Mouse (Mus musculus) gastrocnemius, postnatal 25 days (tissue): ENCODE data around the gene Polr2e. TPM values are rescaled to one million over a fixed set of nuclear protein-coding genes. Genes with fewer than 3 reads are reported as not detected.

ENCODE experiments used
- DNase-seq: peaks from one replicate; pipeline ENCODE4 v3.0.0; 2022
- long read RNA-seq, 2 experiments: library from polyadenylated mRNA; stranded (forward); transcript quantifications; one replicate each; pipeline ENCODE4 v2.0.0; 2021
- total RNA-seq, 2 experiments: library from RNA; stranded (reverse); gene quantifications; 1 replicate in 1 of 2; 2 replicates in 1 of 2; pipeline ENCODE4 v1.2.3; 2021

Gene Polr2e
- 10 to 100 TPM; 43.2 to 45.5 TPM for total RNA-seq
- long read RNA-seq, experiment 1, transcript Polr2e-201 (7 exons, 1,148 nt) = major isoform, 83 of 84 reads
- long read RNA-seq, experiment 1, partial matches to known transcripts = 1 of 84 reads
- long read RNA-seq, experiment 1, other reads (novel, unspliced or antisense) = 0 of 84 reads
- long read RNA-seq, experiment 2, transcript Polr2e-201 (7 exons, 1,148 nt) = major isoform, 78 of 81 reads
- long read RNA-seq, experiment 2, partial matches to known transcripts = 1 of 81 reads
- long read RNA-seq, experiment 2, other reads (novel, unspliced or antisense) = 1 of 81 reads

DNA sequence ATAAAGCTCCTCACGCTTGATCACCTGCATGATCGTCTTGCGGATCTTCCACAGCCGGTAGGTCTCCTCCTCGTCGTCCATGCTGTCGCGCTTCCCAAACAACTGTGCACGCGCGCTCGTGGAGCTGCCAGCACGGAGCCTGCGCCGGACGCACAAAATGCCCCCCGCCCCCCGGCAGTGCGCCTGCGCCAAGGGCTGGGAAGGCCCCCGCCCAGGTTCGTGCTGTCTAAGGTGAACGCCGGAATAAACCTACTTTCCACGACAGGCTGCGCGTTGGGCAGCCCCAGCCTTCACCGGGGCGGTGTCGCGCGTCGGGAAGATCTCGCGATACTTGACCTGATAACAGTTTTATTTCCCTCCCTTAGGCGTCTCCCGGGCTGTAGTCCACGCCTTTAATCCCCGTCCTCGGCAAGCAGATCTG, at the start of gene Polr2e:
Gene Polr2e, minus strand, starts transcription at position 237 of the 421 bp plus-strand sequence.
- peak; percentile 97 for DNase-seq

DNA sequence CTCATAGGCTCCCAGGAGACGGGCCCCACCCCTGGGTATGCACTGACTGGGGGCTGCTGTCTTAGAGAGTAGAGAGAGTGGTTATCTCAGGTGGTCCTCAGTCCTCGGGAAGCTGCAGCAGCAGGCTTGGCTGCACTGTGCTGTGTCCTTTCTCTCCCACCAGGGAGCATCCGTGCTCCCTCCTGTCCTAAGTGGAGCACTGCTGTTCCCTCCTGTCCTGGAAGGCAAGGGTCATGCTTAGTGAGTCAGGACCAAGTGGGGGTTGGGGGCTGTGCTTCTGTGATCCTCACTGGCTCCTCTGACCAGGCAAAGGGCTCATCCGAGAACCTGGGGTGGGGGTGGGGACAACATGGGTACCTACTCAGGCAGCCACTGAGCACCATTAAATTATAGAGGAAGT, 49.6 kb upstream of the Polr2e start:
- no peak for DNase-seq

DNA sequence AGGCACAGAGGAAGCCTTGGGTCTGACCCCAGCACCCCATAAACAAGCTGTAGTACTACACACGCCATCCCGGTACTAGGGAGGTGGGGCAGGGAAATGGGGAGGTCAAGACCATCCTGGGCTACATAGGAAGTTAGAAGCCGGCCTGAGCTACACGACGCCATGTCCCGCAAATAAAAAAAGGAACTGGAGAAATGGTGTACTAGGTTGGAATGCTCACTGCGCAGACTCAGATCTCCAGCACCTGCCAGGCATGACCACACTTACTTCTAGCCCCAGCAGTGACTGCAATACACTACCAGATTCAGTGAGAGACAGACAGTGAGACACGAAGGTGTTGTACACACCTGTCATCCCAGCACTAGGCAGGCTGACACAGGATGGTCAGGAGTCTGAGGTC, 47.9 kb upstream of the Polr2e start:
- DNase-seq = no peak

DNA sequence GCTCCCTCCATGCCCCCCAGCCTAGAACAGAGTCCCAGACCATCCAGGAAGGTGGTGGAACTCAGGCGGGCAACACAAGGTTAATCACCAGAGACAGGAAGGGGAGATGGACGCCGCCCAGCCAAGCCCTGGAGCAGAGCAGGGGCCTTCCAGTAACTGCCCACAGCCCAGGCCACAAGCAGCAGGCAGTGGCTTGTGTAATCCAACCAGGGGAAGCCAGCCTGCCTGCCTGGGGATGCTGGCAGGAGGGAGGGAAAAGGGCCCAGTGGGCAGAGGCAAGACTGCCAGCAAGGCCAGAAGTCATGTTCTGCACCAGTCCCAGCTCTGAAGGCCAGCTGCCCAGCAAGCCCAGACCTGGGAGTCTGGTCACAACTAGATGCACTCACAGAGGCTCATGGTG, 47.3 kb upstream of the Polr2e start:
- peak; percentile 54 for DNase-seq

DNA sequence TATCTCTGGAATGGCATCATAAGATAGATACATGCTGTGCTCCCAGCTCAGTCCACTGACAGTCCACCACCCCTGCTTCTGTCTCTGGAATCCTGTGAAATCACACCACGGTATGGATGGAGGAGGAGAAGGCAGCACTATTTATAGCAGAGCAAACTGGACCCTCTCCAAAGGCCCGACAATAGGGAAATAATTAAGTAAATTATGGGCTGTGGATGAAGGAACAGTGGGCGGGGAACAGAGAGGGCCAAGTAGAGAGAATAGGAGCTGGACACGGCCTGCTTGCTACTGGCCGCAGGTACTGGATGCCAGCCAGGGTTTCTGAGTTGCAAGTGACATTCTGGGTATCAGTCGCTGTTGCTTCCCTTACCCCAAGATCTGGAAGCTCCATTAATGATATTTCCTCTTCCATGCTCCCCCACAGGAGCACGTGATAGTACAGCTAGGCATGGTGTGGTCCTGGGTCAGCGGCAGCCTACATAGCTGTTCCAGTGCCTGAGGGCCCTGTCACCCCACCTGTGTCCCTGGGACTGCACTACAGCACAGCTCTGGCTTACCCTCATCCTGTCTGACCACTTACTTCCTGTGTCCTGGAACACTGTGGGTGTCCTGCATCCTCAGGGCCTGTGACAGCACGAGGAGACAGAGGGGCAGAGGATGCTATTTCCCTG, 45.4 kb upstream of the Polr2e start:
- no peak for DNase-seq

DNA sequence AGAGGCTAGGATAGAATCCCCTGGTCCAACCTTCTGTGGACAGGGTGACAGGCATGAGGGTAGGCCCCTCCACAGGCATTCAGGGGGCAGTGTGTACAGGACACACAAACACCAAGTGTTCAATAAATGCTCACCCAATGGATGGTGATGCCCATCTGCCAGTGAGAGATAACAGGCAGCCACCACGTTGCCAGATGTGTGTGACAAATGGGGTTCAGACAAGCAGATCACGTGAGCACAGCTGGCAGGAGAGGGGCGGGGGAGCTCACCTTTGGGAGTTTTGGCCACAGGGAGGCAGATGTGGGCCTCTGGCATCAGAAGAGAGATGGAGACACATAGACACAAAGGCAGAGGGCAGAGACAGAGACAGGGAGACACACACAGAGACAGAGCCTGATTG, 41.5 kb upstream of the Polr2e start:
- no peak for DNase-seq

DNA sequence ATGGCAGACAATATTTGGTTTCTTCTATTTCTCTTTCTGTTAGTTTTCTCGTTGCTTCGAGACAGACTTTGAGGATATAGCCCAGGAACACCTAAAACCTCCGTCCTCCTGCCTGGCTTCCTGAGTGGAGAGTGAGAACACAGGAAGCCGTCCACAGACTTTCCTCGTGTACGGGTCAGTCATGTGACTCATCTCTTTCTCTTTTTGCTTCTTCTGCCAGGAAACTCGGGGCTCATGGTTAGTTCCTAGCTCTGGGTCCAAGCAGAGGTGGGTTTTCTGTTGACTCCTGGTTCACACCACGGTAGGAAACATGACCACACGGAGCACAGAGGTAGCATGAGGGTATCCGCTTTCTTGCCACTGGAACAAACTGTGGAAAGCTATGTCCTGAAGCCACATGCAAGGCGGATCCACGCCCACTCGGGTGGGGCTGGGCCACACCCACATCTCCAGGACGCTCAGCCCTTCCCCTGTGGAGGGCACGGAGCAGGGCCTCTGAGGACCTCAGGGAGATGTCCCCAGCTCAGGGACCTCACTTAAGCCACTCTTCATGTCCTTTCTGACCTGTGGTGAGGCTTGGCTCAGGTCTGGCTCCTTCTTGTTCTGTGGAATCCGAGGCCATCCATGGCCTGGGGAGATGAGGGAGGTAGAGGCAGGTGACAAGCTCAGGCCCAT, 40.9 kb upstream of the Polr2e start:
- no peak for DNase-seq

DNA sequence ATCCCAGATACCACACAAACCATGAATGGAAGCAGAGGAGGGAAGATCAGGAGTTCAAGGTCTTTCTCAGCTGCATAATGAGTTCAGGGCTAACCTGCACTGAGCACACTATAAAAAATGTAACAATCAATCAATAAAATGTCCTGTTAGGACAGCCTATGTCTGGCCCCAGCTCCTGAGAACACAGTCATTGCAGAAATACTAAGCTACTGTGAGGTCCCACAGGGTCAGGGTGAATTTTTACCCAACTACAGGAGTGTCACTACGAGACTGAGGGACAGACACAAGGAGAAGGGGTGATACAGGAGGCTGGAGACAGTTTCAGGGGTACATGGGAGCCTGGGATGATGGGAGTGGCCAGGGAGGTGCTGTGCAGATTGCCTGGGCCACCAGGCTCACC, 38.8 kb upstream of the Polr2e start:
- DNase-seq = no peak

DNA sequence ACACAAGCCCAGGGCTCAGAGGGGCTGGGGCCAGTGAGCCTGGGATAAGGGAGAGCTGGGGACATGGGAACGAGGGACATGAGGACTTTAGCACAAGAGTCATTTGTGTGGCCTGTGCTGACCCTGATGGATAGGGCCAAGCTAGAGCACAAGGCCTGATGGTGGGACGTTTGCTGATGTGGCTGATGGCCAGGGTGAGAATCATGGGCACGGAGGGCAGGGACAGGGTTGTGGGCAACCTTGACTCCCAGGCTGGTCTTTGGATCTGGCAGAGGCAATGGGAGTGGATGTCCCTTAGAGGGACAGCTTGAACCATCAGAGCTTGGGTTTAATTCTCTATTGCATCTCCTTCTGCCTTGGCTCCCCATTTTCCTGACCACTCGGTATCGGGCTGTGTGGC, 37.7 kb upstream of the Polr2e start:
- DNase-seq = no peak

DNA sequence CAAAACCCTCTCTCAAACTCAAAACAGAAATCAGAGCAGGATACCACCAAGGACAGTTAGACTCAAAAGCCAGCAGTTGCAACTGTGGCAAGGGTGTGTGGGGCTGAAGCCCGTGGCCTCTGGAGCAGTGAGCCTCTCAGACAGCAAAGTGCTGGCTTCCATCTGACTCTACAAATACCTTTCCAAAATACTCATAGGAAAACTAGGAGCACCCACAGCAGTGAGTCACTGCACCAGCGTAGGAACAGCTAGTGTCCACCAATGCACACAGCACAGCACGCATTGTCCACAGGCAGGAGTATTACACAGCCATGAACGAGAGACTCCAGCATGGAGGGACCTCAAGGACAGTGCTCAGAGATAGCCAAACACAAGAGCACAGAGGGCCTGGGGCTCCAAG, 36.8 kb upstream of the Polr2e start:
- DNase-seq = no peak

DNA sequence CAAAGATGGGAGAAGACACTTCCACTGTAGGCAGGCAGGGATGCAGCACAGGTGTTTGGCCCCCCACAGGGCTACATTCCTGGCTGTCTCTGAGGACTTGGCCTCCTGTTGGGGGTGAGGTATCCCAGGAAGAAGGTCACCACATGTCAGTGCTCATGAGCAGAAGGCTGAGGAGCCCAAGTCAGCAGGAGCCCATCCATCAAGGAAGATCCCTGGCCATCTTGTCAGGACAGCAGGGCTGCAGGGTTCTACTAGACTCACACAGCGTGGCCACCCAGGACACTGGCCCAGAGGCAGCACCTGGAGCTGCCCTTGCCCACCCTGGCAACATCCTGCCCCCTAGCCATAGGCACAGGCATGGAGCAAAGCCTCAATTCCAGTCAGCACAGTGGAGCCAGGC, 36.3 kb upstream of the Polr2e start:
- DNase-seq = no peak

DNA sequence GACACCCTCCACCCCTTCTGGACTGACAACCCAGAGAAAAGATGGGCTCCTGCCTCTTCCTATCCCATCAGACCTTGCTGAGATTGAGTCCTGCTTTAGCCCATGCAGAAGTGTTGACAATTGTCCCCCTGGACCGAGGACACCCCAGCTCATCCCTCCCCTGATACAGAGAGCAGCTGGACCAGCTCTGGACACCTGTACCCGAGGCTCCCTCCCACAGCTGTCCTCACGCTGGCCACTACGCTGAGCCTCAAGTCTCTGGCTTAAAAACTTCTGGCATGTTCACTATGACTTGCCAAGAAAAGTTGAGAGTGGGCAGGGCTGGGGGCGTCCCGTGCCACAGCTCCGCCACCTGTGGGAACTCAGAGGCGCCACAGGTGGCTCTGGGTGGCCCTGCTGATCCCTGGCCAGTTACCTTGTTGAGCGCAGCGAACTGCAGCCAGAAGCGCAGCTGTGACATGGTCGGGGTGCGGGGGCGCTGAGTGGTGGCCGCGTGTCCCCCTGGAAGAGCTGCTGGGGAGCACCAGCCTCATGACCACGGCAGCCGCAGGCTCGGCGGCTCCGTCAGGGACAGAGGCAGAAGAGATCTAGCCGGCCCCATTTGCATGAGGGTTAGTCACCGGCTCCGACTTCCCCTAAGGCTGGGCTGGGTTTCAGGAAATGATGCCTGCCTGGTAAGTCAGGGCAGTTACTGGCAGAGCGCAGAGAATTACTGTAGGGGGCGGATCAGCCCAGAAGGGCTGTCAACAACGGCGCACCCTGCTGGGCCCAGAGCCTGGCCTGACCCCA, 35.4 kb upstream of the Polr2e start:
- peak; percentile 72 for DNase-seq

DNA sequence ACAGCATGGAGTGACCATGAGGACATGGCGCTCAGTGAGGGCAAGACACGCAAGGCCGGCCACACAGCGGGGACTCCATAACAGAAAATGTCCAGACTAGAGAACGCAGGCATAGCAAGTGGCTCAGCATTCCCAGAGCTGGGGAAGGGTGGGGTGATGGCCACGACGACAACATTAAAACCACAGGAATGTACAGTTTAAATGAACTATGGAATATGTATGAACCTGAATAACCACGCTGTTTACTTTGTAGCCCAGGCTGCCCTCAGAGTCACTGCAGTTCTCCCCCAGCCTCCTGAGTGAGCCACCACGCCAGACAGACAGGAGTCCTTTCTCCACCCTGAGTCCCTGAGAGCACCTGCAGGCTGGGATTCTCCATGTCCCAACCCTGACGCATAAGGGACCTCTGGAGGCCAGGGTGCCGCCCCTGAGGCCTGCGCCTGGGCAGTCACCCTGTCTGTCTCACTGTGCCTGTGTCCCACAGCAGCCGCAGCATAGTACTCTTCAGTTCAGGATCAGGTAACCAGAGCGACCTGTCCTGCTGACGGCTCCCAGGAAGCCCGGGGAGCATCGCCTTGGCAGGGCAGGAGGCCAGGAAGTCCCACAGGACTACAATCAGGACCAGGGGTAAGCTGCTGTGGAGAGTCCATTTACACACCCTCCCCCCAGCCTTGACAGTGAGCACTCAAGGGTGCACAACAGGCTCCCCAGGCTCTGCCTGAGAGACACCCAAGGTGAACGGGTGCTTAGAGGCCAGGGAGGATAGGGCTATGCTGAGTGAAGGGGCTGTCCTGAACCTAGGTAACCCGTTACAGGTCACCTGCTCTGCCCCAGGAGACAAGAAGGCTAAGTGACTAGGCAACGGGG, 33.3 kb upstream of the Polr2e start:
- no peak for DNase-seq

DNA sequence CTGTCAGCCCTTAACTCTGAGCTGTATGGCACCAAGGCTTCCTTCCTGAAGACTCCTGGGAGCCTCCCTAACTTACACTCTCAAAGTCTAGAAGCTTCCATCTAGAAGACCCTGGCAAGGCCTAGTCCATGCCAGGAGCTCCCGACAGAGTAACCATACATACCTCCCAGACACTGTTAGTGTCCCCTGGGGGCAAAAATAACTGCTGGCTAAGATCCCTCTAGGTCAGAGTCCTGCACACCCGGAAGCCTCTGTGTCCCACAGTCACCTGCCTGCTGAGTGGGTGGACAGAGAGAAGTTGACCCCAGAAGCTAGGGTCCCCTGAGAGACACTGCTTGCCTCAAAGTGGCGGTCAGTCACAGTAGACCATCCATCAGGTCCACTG, 31.9 kb upstream of the Polr2e start:
- no peak for DNase-seq

DNA sequence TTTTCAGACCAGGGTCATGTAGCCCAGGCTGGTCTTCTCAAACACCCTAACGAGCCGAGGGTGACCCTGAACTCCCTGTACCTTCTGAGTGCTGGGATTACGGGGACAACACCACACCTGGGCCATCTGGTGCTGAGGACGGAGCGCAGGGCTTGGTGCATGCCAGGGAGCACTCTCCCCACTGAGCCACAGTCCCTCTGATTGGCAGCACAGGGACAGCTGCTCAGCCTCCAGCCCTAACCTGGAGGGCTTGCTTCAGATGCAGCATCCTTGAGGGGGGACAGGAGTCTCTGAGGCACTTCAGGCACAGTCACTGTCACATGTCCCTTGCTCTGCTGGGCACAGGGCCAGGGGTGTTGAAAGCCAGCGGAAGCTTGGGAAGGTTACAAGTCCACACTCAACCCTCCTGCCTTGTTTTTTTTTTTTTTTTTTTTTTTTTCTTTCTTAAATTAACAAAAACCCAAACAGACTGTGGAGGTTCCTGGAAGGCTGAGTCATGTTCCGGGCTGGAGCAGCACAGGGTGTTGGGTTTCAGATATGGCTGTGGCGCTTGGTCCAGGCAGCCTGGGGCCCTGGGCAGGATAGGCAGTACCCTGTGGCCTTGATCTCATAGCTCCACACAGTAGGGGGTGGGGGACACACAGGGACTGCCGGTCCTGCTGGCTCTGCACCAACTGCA, 31.4 kb upstream of the Polr2e start:
- peak; percentile 73 for DNase-seq

DNA sequence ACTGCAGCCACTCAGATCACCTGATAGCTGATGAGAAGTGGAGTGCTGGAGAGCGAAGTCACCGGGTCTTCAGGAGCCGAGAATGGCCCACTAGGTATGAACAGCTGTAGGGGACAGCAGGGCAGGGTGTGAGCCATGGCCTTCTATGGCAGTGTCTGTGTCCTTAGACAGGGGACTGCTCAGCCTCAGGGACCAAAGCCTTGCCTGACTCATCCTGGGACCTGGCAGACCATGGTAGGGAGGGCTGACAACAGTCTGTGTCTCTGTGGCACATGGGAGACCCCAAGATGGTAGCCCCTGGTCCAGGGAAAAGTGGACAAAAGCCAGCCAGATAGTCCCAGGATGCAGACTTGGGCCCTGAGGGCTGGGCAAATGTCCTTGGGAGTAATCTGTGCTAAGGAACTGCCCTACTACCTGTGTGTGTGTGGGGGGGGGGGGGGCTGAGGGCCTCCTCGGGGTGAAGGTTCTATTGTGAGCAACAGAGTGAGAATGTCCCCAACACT, 30.4 kb upstream of the Polr2e start:
- no peak for DNase-seq

DNA sequence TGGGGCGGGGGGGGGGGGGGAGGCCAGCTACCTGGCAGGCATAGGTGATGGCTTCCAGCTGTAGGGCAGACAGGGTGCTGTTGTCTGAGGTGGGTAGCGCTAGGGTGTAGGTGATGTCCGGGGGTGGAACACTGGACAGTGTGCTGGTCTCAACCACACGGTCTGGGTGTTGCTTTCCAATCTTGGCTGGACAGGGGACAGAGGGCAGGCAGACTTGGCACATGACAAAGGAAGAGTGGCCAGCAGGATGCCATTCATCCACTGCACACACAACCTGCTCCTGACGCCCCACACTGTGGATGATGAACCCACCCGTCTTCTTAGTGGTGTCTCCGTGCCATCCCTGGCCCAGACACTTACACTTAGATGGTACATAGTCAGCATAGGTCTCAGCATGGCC, 29.7 kb upstream of the Polr2e start:
- DNase-seq = no peak

DNA sequence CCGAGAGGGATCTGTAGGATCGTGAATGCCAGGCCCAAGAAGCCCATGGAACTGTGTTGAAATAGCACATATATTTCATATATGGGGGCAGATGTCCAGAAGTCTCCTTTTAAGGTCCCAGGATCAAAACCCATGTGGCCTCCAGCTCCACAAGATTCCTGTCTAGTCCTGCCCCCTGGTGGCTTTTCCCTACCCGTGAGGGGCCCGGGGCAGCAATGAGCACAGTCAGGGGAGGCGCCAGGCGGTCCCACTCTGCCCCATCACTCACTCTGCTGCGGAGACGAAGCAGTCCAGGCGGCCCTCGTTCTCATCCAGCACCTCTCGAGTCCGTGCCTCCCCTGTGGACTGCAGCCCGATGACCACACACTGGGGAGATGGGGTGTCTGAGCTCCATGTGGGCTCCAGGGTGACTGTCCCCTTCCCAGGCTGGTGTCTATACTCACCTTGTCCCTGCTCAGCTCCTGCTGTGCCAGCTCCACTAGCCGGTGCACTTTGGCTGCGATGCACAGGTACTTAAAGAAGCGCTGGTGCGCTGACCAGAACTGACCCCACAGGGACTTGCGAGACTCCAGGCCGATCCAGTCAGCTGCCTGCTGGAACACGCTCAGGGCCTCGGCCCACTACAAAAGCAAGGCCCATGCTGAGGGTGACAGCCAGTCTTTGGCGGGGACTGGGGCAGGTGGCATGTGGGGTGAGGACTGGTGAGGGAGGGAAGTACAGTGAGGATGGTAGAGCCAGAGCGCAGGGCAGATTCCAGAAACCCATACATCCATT, 24.5 kb upstream of the Polr2e start:
- DNase-seq = no peak

DNA sequence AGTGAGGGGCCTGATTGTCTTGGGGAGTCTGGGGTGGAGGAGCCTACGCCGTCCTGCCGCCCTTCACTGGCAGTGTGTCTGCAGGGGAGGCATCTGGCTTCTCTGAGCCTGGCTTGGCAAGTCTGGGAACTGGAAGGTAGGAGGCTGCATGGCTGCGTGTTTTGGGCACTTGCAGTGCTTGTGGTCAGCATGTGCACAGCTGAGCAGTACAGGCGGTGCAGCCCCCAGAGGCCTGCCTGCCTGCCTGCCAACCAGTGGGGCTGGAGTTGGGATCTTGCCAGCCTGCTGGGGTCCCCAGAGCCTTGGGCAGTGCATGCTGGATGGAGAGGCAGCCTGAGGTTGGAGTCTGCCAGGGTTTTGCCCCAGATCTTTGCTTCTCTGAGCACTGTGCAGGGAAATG, 23.5 kb upstream of the Polr2e start:
- DNase-seq = no peak

DNA sequence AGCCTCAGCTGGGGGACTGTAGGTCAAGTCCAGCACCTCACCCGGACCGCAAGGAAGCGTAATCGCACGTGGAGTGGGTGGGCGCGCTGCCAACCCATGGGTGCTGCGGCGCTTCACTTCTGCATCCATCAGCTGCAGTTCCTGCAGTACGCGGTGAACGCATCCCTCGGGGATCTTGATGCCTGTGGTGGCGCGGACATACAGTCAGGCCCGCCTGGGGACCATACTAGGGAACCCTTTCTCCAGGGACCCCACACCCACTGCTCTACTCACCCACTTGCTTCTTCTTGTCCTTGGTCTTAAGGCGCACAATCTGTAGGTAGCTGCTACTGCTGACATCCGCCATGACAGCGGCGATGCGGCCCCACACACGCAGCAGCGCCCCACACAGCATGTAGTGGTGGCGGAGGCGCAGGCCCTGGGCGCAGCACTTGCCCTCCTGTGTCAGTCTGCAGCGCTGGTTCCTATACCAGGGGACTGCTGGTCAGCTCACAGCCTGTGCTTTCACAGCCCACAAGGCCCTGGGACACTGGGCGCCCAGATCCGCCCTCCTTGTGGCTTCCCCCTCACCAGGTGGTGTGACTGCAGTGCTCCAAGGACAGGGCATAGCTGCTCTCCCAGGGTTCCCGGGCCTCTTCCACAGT, 18.2 kb upstream of the Polr2e start:
- peak; percentile 11 for DNase-seq
